In the genomic region with DNA sequence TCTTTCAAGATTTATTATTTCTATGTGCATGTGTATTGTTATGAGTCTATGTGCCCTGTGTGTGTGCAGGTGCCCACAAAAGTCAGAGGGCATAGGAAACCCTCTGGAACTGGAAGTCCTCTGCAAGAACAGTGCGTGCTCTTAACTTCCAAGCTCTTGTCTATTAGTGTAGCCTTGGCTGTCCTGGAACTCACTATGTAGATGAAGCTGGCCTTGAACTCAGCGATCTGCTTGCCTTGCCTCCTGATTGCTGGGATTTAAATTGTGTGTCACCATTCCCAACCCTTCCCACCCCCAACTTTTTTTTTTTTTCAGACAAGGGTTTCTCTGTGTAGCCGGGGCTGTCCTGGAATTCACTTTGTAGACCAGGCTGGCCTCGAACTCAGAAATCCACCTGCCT, we compare ENCODE assay signal across 22 mouse cellular contexts. TPM values are rescaled to one million over a fixed set of nuclear protein-coding genes. Genes with fewer than 3 reads are reported as not detected.
DNase-seq lines count a peak whose midpoint lies in the region; ATAC-seq and TF ChIP-seq lines count a peak whose summit lies in the region.
"Had no signal": no experiment of that assay in that cellular context is flagged by ENCODE, and none has a peak within 500 bp of the region (broad histone marks: within the 10 kb centered on the region; RNA-seq: fewer than 3 reads in every experiment).

No protein-coding gene starts in this region.

- no peak overlapping the region for H3K9ac ChIP-seq in kidney, embryonic 15.5 days

- no peaks in the 10 kb centered on the region for H3K27me3 ChIP-seq in kidney, embryonic 15.5 days
- no peaks in the 10 kb centered on the region for H3K27me3 ChIP-seq in testis, adult 2 months (ENCODE audit: control insufficient read depth, insufficient read depth, low read length)
- H3K27me3 ChIP-seq: CH12.LX, Patski had no signal

- no peaks in the 10 kb centered on the region for H3K36me3 ChIP-seq in kidney, embryonic 15.5 days
- H3K36me3 ChIP-seq in testis, adult 2 months (ENCODE audit: control insufficient read depth, insufficient read depth, low read length): no peaks in the 10 kb centered on the region
- H3K36me3 ChIP-seq: G1E had no signal

- no peak for ATAC-seq in kidney, embryonic 15.5 days (replicated peaks; ENCODE audit: low FRiP score)
- ATAC-seq: activated CD4-positive, CD25-positive, alpha-beta regulatory T cell, adult 4 months; CD4-positive, CD25-positive, alpha-beta regulatory T cell, adult 4 months; Patski had no signal

- 93% methylated on average over 4 of the region's 4 CpGs for WGBS in kidney, embryonic 15.5 days

- H3K4me2 ChIP-seq in kidney, embryonic 15.5 days: no peak overlapping the region

- H3K9me3 ChIP-seq in kidney, embryonic 15.5 days (replicated peaks): no peaks in the 10 kb centered on the region
- H3K9me3 ChIP-seq: G1E had no signal

- DNase-seq in kidney, adult 9 months: no peak
- DNase-seq in testis, postnatal 14 days (ENCODE audit: low spot score): no peak
- peak; percentile 62 for DNase-seq in ES-CJ7 (ENCODE audit: low read depth, low spot score)
- DNase-seq in thymus, postnatal 10 days (ENCODE audit: low spot score in 2 of 2): no peak
- DNase-seq: adrenal gland, adult 2 months; adrenal gland, adult 8-10 months; adrenal gland, postnatal 10 days; adrenal gland, postnatal 14 days; adrenal gland, postnatal 25 days; adrenal gland, postnatal 36 days; B cell, adult 2 months; cerebellum, adult 11 months; cerebellum, adult 11-12 months; cerebellum, adult 18-20 months; cerebellum, adult 2 months had no signal

- no peak for TF ChIP-seq POLR2A in testis, adult 2 months (IDR thresholded peaks at IDR 0.05; ENCODE audit: control insufficient read depth, low read depth, low read length)

- no peak overlapping the region for H3K4me3 ChIP-seq in kidney, embryonic 15.5 days (replicated peaks)
- no peak overlapping the region for H3K4me3 ChIP-seq in testis, adult 2 months (ENCODE audit: control insufficient read depth, low read depth, low read length)

- no peak for TF ChIP-seq CTCF in testis, adult 2 months (IDR thresholded peaks at IDR 0.05; ENCODE audit: control insufficient read depth, insufficient read depth, insufficient replicate concordance, low read depth, low read length)

- peak overlapping the region; percentile 92; the same call in 1 of the 2 replicates for H3K27ac ChIP-seq in kidney, embryonic 15.5 days
- H3K27ac ChIP-seq in testis, adult 2 months (ENCODE audit: control insufficient read depth, insufficient read depth, low read depth, low read length): 0 out of 2 replicates have a peak overlapping the region, but pooled peaks have one; percentile 1

- H3K4me1 ChIP-seq in kidney, embryonic 15.5 days: peaks cover 59% of the 10 kb centered on the region
- peaks cover 15% of the 10 kb centered on the region for H3K4me1 ChIP-seq in testis, adult 2 months (ENCODE audit: control insufficient read depth, insufficient read depth, low read length)

RNA-seq across cellular contexts. Expression of a gene that starts 30.2 kb away (rescaled TPM):
- 2,949 and 3,271 TPM in 2 replicates for polyA plus RNA-seq in kidney, embryonic 15.5 days (2015; fragmentation: Nextera tagmentation; extraction: Ambion mirVana)
- 126 and 135 TPM in 2 replicates for polyA plus RNA-seq in testis, adult 2 months (2012; rRNA removed)

Comparison
In these comparisons a context has a peak if more than half of its experiments do, and no peak if none do; other contexts are left out.
1. RNA of a gene that starts 30.2 kb away (polyA plus RNA-seq): 2,949 to 3,271 TPM in kidney, embryonic 15.5 days; 126 to 135 TPM in testis, adult 2 months; every median in the first group is over 10 times any median in the second.